Mouse (Mus musculus) layer of hippocampus, adult 18-20 months (tissue): ENCODE measurements around the gene Capn15. TPM values are rescaled to one million over a fixed set of nuclear protein-coding genes. Genes with fewer than 3 reads are reported as not detected.
A peak's percentile ranks its signal among the peaks of the same experiment; 100 is the strongest.

Experiments
- DNase-seq, 2 experiments: peaks; one replicate each; pipeline ENCODE4 v3.0.0; 2022; ENCODE audit warnings: low spot score in 2 of 2
- total RNA-seq, 2 experiments: library from RNA; stranded (reverse); gene quantifications; 2 replicates each; pipeline ENCODE4 v1.2.3; 2021

The Capn15 gene
- total RNA-seq, 2 experiments from 2014 or later: 50.6 to 54.1 TPM

- DNase-seq: no peak
Measured at GRCm38 (mm10) chr17:25956201-25956600, 29.4 kb downstream of the Capn15 start.

GRCm38 (mm10) chr17:25955736-25956135, 29.9 kb downstream of the Capn15 start:
- DNase-seq: no peak

- DNase-seq: no peak
Measured at GRCm38 (mm10) chr17:25954671-25955070, 30.9 kb downstream of the Capn15 start.

- no peak for DNase-seq
Measured at GRCm38 (mm10) chr17:25953161-25953560, 32.4 kb downstream of the Capn15 start.

GRCm38 (mm10) chr17:25951803-25952623, 33.6 kb downstream of the Capn15 start, which contains the start of gene A930017K11Rik:
Gene A930017K11Rik (minus strand): TSS chr17:25952565.
- DNase-seq: no peak

- no peak for DNase-seq
Measured at GRCm38 (mm10) chr17:25951225-25951802, 34.3 kb downstream of the Capn15 start.

- no peak for DNase-seq
Measured at GRCm38 (mm10) chr17:25950706-25951105, 34.9 kb downstream of the Capn15 start.

GRCm38 (mm10) chr17:25949981-25950380, 35.6 kb downstream of the Capn15 start:
- DNase-seq: no peak

GRCm38 (mm10) chr17:25948051-25948450, 37.5 kb downstream of the Capn15 start:
- no peak for DNase-seq

GRCm38 (mm10) chr17:25947576-25947975, 38.0 kb downstream of the Capn15 start:
- no peak for DNase-seq

- no peak for DNase-seq
Measured at GRCm38 (mm10) chr17:25946891-25947290, 38.7 kb downstream of the Capn15 start.

GRCm38 (mm10) chr17:25946349-25946748, 39.2 kb downstream of the Capn15 start:
- DNase-seq: no peak

GRCm38 (mm10) chr17:25945517-25946155, 40.0 kb downstream of the Capn15 start:
- no peak for DNase-seq

GRCm38 (mm10) chr17:25944366-25945163, 41.0 kb downstream of the Capn15 start, which contains the start of the genes Pigq and Nhlrc4:
Gene Pigq (minus strand): TSS chr17:25944936.
Gene Nhlrc4 (minus strand): TSS chr17:25944961.
- no peak for DNase-seq

GRCm38 (mm10) chr17:25943769-25944168, 41.8 kb downstream of the Capn15 start:
- DNase-seq: no peak

GRCm38 (mm10) chr17:25943221-25943620, 42.4 kb downstream of the Capn15 start:
- DNase-seq: no peak

- no peak for DNase-seq
Measured at GRCm38 (mm10) chr17:25942597-25943151, 42.9 kb downstream of the Capn15 start.

GRCm38 (mm10) chr17:25941511-25942241, 43.9 kb downstream of the Capn15 start:
- peak; percentile 68 to 80 for DNase-seq

GRCm38 (mm10) chr17:25934526-25934925, 51.1 kb downstream of the Capn15 start:
- DNase-seq: no peak

- peak; percentile 51 to 74 for DNase-seq
Measured at GRCm38 (mm10) chr17:25925348-25925747, 60.2 kb downstream of the Capn15 start.
